Mouse (Mus musculus): Measurements from ENCODE around the gene Abca14. TPM values are rescaled to one million over a fixed set of nuclear protein-coding genes. Genes with fewer than 3 reads are reported as not detected.

Abca14 gene
- polyA plus RNA-seq, 1 experiment, result not detected

DNA sequence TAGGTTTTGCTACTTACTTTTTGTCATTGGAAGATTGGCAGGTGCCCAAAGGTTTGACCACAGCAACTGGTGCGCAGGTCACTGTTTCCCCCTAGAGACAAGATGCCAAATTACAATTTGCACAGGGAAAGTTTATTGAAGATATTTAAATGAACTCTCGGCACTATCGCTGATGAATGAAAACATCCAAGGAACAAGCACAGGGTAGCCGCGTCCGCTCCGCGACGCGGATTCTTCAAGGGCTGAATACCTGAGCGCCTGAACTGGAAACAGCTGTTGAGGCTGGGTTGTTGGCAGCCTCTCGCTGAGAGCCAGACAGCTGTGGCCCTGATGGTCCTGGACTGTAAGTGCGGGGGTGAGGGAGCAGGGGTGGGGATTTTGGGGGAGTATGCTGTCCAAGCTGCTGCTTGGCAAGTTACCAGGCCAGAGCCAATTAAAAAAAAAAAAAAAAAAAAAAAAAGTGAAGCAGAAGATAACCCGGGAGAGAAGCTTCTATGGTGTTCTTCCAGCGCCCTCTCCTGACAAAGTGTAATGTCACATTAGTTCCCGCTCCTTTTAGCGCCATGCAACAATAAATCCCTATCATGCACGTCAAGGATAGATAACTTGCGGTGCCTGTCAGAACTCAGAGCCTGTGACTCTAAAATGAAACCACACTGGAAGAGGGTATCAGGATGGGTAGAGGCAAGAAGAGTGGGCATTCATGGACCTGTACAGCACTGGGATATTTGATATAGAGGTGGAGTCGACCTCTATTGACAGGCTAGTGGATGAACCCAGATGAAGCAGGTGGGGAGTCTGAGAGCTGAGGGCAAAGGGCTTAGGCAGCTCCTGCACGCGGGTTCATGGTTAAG is 123.7 kb downstream of the Abca14 start:
- Histone ChIP-seq H3K27me3 (ENCODE audit: control insufficient read depth, insufficient read depth, low read length) (no peaks in the 10 kb centered on the region), H3K4me1 (replicated peaks; ENCODE audit: control insufficient read depth, insufficient read depth, low read length) (no peaks in the 10 kb centered on the region), H3K27ac (ENCODE audit: control insufficient read depth, insufficient read depth, low read length) (no peak overlapping the region), H3K4me3 (ENCODE audit: control insufficient read depth, insufficient read depth, low read length) (no peak overlapping the region), H3K36me3 (ENCODE audit: control insufficient read depth, insufficient read depth, low read length) (no peaks in the 10 kb centered on the region)
- no peak for TF ChIP-seq POLR2A (IDR thresholded peaks at IDR 0.05; ENCODE audit: control insufficient read depth, extremely low read depth, insufficient read depth, low read length, poor library complexity)
- no peak for TF ChIP-seq CTCF (IDR thresholded peaks at IDR 0.05; ENCODE audit: borderline replicate concordance, control insufficient read depth, extremely low read depth, insufficient read depth, low read length, poor library complexity)
- DNase-seq, result no peak
- WGBS, result 31% methylated on average over 22 of the region's 22 CpGs

DNA sequence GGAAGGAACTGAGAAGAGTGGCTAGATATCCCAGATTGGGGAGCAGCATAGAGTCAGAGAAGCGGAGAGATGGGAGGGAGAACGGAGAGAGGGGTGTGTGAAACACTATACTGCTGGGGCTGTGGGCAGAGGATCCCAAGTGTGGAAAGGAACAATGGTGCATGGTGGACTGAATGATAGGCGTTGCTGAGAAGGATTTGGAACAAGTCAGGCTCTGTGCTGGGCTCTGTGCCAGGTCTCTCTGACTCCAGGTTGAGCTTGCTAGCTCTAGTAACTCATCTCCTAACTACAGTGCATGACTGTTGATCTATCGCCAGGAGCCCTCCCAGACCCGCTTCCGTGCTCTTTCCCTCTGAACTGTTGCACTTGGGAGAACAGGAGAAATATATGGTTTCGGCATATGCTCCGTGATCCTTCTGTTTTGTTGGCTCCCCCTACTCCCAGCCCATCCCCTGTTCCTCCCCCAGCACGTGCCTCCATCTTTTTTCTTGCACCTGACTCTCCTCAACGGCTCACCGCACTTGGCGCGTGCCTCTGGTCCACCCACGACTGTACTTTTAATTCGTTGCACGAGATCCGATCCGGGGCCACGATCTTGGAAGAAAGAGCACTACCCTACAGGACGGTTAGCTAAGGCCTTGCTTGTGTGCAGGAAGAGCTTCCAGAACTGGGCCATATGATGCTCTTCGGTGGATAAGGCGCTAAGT is 124.5 kb downstream of the Abca14 start, which contains the start of gene Abca15:
Abca15 (plus strand) TSS at position 584 of the 707 bp plus-strand sequence.
- Histone ChIP-seq H3K27ac (ENCODE audit: control insufficient read depth, insufficient read depth, low read length) (no peak within 1 kb of the TSS), H3K36me3 (ENCODE audit: control insufficient read depth, insufficient read depth, low read length) (no peaks in the 10 kb centered on the region), H3K27me3 (ENCODE audit: control insufficient read depth, insufficient read depth, low read length) (no peaks in the 10 kb centered on the region), H3K4me3 (ENCODE audit: control insufficient read depth, insufficient read depth, low read length) (no peak within 1 kb of the TSS), H3K4me1 (replicated peaks; ENCODE audit: control insufficient read depth, insufficient read depth, low read length) (no peaks in the 10 kb centered on the region)
- no peak for TF ChIP-seq CTCF (IDR thresholded peaks at IDR 0.05; ENCODE audit: borderline replicate concordance, control insufficient read depth, extremely low read depth, insufficient read depth, low read length, poor library complexity)
- no peak for TF ChIP-seq POLR2A (IDR thresholded peaks at IDR 0.05; ENCODE audit: control insufficient read depth, extremely low read depth, insufficient read depth, low read length, poor library complexity)
- no peak for DNase-seq
- WGBS, result 88% methylated on average over 22 of the region's 22 CpGs

DNA sequence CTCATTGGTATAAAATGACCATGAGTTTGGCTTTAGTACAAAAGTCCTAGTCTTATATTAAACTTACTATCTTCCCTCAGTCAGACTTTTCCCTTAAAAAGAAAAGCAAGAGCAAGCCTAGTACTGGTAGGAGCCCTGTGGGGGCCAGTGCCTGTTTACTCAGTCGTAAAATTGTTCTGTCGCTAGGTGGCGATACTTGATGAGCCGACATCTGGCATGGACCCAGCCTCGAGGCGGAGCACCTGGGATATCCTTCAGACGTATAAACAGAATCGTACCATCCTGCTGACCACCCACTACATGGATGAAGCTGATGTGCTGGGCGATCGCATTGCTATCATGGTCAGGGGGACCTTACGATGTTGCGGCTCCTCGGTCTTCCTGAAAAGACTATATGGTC is 157.4 kb downstream of the Abca14 start:
- H3K27ac ChIP-seq (ENCODE audit: control insufficient read depth, insufficient read depth, low read length), result no peak overlapping the region
- H3K27me3 ChIP-seq (ENCODE audit: control insufficient read depth, insufficient read depth, low read length), result no peaks in the 10 kb centered on the region
- H3K4me3 ChIP-seq (ENCODE audit: control insufficient read depth, insufficient read depth, low read length), result no peak overlapping the region
- WGBS, result 44% methylated on average over 13 of the region's 13 CpGs
- no peak for TF ChIP-seq CTCF (IDR thresholded peaks at IDR 0.05; ENCODE audit: borderline replicate concordance, control insufficient read depth, extremely low read depth, insufficient read depth, low read length, poor library complexity)
- TF ChIP-seq POLR2A (IDR thresholded peaks at IDR 0.05; ENCODE audit: control insufficient read depth, extremely low read depth, insufficient read depth, low read length, poor library complexity), result no peak
- no peaks in the 10 kb centered on the region for H3K4me1 ChIP-seq (replicated peaks; ENCODE audit: control insufficient read depth, insufficient read depth, low read length)
- no peak for DNase-seq
- H3K36me3 ChIP-seq (ENCODE audit: control insufficient read depth, insufficient read depth, low read length), result no peaks in the 10 kb centered on the region

Other genes starting within 250 kb of the Abca14 start
- gene Dnah3, start 108.7 kb upstream of the Abca14 start, polyA plus RNA-seq (2012; rRNA removed), result 0.23 and 0.30 TPM in 2 replicates
- gene Tmem159, start 101.6 kb upstream of the Abca14 start, polyA plus RNA-seq (2012; rRNA removed), result 6.9 and 8.9 TPM in 2 replicates
- 1.1 TPM in 2 replicates for gene Zp2, start 58.7 kb upstream of the Abca14 start, polyA plus RNA-seq (2012; rRNA removed)
- gene Anks4b, start 30.1 kb upstream of the Abca14 start, polyA plus RNA-seq (2012; rRNA removed), result 0.22 and 0.33 TPM in 2 replicates
- gene Crym, start 1.9 kb upstream of the Abca14 start, polyA plus RNA-seq (2012; rRNA removed), result 0.88 and 1.2 TPM in 2 replicates
- not detected in 2 replicates for gene Abca15, start 124.7 kb downstream of the Abca14 start, polyA plus RNA-seq (2012; rRNA removed)
- gene Abca16, start 205.7 kb downstream of the Abca14 start, polyA plus RNA-seq (2012; rRNA removed), result not detected in 2 replicates

Data from thymus, adult 2 months (tissue).